Mouse (Mus musculus): ENCODE results near the gene Banp.

DNA sequence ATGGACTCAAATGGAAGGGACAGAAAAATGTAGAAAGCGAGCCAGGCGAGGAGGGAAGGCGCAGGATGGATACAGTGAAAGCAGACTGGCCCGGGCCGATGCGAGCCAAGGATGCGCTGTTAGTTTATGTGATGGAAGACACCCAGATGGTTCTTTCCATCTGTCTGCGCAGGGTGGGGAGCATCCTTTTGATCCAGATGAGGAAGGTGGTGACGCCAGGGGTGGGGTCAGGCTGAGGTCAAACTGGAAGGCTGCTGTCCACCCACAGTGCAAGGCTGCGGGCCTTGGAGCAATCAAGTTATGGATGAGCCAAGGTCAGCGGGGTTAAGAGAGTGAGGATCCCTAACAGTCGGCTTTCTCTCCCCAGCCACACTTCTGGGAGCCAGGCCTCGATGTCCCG, 13.2 kb upstream of the Banp start:
- TF ChIP-seq CTCF (IDR thresholded peaks at IDR 0.05; ENCODE audit: extremely low read depth, insufficient read depth, low read length): no peak
- TF ChIP-seq POLR2A (IDR thresholded peaks at IDR 0.05; ENCODE audit: extremely low read depth, insufficient read depth, low read length): no peak
